Mouse (Mus musculus) embryo, embryonic 11.5 days (tissue): Measurements from ENCODE around the gene Prr7.
"Not testable (repeated sequence)": the region's sequence is repeated elsewhere in the genome, so short reads cannot be mapped to it uniquely, and the experiment has no call there.

Source experiments
- DNase-seq: peaks from one replicate; pipeline ENCODE4 v3.0.0-alpha.2; 2012; ENCODE audit warnings: low read depth, low spot score

Prr7 gene

DNA sequence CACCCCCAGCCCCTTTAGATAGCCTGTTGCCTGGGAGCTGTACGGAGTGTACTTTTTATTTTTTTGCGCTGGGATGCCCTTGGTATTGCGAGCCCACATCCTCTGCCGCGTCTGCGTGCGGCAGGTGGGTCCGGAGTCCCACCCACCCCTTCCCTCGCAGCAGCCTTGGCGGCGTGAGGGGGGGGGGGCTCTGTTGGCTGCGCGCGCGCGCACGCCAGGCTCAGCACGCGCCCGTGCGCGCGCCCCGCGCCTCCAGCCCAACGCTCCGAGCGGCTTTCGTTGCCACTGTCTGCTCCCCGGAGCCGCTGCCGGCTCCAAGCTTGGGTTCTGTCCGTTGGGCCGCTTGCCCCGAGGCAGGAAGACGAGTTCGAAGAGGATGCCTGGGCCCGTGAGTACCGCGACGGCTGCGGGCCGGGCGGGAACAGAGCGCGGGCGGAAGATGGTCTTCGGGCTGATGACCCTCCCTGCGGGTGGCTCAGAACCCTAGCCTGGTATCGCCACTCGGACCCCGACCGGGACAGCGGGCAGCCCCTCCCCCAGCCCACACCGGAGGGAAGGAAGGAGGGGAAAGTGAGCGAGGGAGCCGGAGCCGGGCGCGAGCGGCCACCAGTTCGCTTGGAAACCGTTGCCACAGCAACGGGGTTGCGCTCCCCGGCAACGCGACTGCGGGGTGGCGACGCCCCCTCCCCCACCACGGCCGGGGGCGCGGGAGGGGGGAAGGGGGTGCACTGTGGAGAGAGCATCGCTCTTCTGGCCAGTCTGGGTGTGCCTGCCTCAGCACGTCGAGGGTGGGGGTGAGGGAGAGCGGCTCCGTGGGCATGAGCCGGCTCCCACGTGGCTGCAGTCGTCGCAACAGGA, at the start of gene Prr7:
Prr7 (plus strand) TSS at position 241 of the 858 bp plus-strand sequence.
- DNase-seq, result no peak

DNA sequence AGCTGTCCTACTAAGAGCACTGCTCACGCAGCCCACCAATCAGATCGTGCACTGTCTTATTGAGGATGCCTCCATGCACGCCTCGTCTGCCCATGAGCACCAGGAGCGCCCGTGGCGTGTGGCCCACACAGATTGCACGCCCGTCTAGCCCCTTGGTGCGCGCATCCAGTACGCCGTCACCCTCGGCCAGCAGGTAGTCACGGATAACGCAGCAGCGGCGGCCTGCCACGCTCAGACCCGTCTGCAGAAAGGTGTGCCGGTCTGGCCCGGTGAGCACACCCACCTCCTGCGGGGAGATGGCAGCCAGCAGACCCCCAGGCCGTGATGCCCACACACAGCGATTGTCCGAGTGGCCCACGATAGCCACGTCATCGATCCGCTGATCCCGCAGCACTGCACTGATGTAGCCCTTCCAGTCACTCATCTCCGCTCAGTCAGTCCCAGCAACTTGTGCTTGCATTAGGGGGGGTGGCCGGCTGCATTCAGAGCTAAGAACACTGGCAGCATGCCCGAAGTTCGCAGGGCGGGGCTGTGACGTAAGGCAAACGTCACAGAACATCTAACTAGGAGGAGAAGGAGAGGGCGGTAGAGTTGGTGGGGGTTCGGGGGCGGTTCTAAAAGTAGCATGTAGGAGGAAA, 49.2 kb upstream of the Prr7 start, which contains the start of gene Pfn3:
Pfn3 (minus strand) TSS at position 490 of the 638 bp plus-strand sequence.
- peak; percentile 59 for DNase-seq

- DNase-seq, result peak; percentile 62
These were observed 46.1 kb upstream of the Prr7 start for GRCm38 (mm10) chr13:55418004-55418403.

- no peak for DNase-seq
These were observed 44.9 kb upstream of the Prr7 start for GRCm38 (mm10) chr13:55419142-55419541.

- no peak for DNase-seq
These were observed 43.8 kb upstream of the Prr7 start for GRCm38 (mm10) chr13:55420018-55420932.

DNA sequence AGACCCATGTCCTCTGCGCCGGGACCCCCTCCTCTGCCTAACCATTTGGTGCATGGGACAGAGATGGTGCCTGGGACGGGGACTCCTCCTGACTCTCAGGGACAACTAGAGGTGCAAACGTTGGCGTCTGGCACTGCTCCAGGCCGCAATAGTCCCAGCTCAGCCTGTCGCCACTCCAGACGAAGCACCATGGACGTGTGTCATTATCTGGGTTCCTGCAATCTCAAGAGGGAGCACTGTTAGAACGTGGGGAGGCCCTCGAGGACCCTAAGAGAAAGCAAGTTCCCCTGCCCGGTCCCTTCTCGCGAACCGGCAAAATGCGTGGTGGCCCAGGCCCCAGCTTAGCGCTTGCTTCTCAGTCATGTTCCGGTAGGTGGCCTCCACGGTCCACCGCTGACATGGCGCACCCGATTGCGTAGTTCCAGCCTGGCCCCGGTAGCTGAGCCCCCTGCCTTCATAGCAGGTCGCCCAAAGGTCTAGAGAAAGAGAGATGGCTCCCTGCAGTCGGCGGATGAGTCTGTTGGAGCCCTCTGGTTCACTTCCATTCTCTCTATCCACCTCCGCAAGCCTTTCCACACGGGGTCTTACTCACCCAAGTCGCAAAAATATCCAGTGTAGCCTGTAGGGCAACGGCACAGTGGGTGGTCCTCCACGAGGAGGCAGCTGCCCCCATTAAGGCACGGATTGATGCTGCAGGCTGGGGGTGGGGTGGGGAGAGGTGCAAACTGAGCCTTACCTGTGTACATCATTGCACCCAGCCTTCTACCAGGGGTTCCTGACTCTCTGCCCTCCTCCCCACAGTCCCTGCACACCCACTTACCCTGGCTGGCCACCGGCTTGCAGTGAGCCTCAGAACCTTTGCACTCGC, 42.9 kb upstream of the Prr7 start:
- no peak for DNase-seq

DNA sequence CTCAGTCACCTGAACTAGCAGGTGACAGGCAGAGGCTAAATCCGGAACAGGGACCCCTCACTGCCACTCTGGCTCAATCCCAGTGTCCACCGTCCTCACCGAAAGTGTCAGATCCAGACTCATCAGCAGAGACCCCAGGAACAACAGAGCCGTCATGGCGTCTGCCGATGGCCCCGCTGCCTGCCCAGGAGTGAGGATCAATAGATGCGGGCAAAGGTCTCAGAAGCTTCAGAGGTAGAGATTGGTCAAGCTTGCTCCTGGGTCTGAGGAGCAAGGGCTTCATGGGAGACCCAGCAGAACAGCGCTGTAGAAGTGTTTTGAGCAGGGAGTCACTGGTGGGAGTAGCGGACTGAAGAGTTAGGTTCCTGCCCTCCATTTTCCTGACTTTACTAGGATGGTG, 37.5 kb upstream of the Prr7 start, which contains the start of gene F12:
F12 (minus strand) TSS at position 181 of the 400 bp plus-strand sequence.
- DNase-seq, result no peak

GRCm38 (mm10) chr13:55429226-55429888, 34.7 kb upstream of the Prr7 start:
- DNase-seq, result no peak

- no peak for DNase-seq
These were observed 33.5 kb upstream of the Prr7 start for GRCm38 (mm10) chr13:55430566-55430965.

- no peak for DNase-seq
These were observed 32.0 kb upstream of the Prr7 start for GRCm38 (mm10) chr13:55431889-55432685.

GRCm38 (mm10) chr13:55437111-55437629, 26.9 kb upstream of the Prr7 start:
- not testable (repeated sequence) for DNase-seq

DNA sequence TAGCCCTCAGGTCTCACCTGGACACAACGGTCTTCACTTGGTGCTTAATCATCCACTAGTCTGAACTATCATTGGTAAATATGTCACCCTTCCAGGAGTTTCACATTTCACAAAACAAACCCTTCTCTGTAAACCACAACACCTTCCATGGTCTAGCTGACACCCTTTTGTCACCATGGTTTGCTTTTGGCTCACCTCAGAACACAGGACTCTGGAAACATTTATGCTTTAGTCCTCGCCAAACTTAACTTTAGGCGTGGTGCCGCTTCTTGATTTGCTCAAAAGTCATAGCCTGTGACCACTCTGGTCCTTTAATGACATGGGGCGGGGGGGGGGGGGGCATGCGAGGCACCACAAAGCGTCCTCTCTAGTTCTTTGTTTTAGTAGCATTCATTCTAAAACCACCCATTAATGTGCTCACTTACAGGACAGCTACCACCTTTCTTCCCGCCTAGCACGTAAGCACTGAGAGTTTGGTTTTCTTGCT, 20.2 kb upstream of the Prr7 start:
- DNase-seq, result no peak

- DNase-seq, result no peak
These were observed 19.7 kb upstream of the Prr7 start for GRCm38 (mm10) chr13:55444286-55444936.

DNA sequence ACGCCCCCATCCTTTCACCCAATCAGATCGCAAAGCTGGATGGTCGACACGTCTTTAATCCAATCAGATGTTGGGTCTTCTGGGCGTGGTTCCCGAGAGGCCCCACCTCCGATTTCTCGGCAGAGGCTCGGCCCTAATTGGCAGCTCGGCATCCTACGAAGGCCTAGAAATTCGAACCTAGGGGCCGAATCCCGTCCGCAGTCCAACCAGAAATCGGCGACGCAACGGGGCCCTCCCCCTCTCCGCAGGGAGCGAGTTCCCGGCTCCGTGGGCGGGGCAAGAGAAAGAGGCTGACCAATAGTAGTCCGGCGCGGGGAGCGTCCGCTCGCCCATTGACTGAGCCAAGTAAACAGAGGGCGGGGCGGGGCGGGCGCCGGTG, 19.1 kb upstream of the Prr7 start, which contains the start of gene Grk6:
Grk6 (plus strand) TSS at position 136 of the 379 bp plus-strand sequence.
- peak; percentile 97 for DNase-seq

GRCm38 (mm10) chr13:55445361-55446091, 18.5 kb upstream of the Prr7 start:
- peak; percentile 40 for DNase-seq

DNA sequence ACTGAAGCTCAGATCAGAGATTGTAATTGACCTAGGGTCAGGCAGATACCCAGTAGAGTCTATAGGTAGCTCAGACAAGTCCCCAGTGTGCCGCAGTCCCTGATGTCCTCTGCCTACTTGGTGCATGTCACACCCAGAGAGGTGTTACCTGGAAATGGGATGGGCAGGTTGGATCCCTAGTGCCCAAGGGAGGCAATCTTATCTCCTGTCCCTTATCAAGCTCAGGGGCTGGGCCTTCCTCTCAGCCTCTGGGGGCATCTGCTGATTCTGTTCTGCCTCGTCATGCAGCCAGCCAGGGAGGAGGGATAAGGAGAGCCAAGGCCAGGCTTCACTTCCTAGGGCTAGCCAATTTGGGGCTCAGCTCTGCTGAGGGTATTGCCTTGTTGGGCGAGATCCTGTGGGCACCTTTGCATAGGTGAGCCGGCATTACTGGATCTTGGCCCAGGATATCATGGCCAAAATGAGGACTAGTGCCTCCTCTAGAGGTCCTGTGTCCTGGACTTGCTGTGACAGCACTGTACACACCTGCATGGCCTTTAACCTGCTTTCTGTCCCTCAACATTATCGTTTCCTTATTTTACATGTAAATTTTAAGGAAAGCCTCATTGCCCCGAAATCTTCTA, 17.5 kb upstream of the Prr7 start:
- no peak for DNase-seq

- DNase-seq, result no peak
These were observed 16.5 kb upstream of the Prr7 start for GRCm38 (mm10) chr13:55447543-55447943.
